Mouse (Mus musculus) lung, postnatal 0 days (tissue): Measurements from ENCODE around the gene Bco2. TPM values are rescaled to one million over a fixed set of nuclear protein-coding genes. Genes with fewer than 3 reads are reported as not detected.

Source experiments
- ATAC-seq: fragments of 200-750 bp; cut with Nextera tagmentation; 2 replicates; pipeline ENCODE4 v1.8.0; 2017; ENCODE audit warnings: moderate library complexity
- DNase-seq: peaks from one replicate; pipeline ENCODE4 v3.0.0-alpha.2; 2016; ENCODE audit warnings: low spot score
- H3K27ac ChIP-seq: fragments of 300-500 bp; sonication (generic); 2 replicates; pipeline ENCODE4 v1.5.1; 2014; ENCODE audit warnings: antibody characterized with exemption, mild to moderate bottlenecking, low read length, mixed read lengths
- H3K27me3 ChIP-seq: fragments of 300-500 bp; sonication (generic); replicated peaks from 2 replicates; pipeline ENCODE4 v1.6.1; 2014; ENCODE audit warnings: low read length, mixed read lengths; ENCODE audit not compliant: insufficient read depth
- H3K36me3 ChIP-seq: fragments of 300-500 bp; sonication (generic); 2 replicates; pipeline ENCODE4 v1.6.1; 2014; ENCODE audit warnings: low read length, mixed read lengths; ENCODE audit not compliant: insufficient read depth
- H3K4me1 ChIP-seq: fragments of 300-500 bp; sonication (generic); 2 replicates; pipeline ENCODE4 v1.6.1; 2014; ENCODE audit warnings: antibody characterized with exemption, low read depth, low read length, mixed read lengths; ENCODE audit not compliant: insufficient read depth
- H3K4me2 ChIP-seq: fragments of 300-500 bp; sonication (generic); replicated peaks from 2 replicates; pipeline ENCODE4 v1.6.1; 2014; ENCODE audit warnings: low read depth, mild to moderate bottlenecking, low read length, moderate library complexity, mixed read lengths
- H3K4me3 ChIP-seq: fragments of 300-500 bp; sonication (generic); 2 replicates; pipeline ENCODE4 v1.5.1; 2014; ENCODE audit warnings: low read depth, low read length
- H3K9ac ChIP-seq: fragments of 300-500 bp; sonication (generic); replicated peaks from 2 replicates; pipeline ENCODE4 v1.6.1; 2014; ENCODE audit warnings: low read depth, mild to moderate bottlenecking
- H3K9me3 ChIP-seq: fragments of 300-500 bp; sonication (generic); 2 replicates; pipeline ENCODE4 v1.6.1; 2016; ENCODE audit warnings: low read length, mixed read lengths
- CTCF ChIP-seq: IDR thresholded peaks from 2 replicates; pipeline ENCODE4 v1.5.1; 2016; ENCODE audit warnings: antibody characterized with exemption, mild to moderate bottlenecking
- EP300 ChIP-seq: IDR thresholded peaks from 2 replicates; pipeline ENCODE4 v1.6.1; 2016; ENCODE audit warnings: antibody characterized with exemption, mild to moderate bottlenecking, control low read depth
- WGBS: fragments of 180-500 bp; shearing (Covaris S2); extraction: QIAGEN DNeasy Blood & Tissue Kit; methylation state at CpG from one replicate; pipeline ENCODE4 v1.1.7; 2014; 5-methylcytosine and 5-hydroxymethylcytosine counted together
- polyA plus RNA-seq: library from polyadenylated mRNA; unstranded; fragments of >200 nt; fragmentation: Nextera tagmentation; extraction: Ambion mirVana; gene quantifications from 2 replicates; pipeline ENCODE4 v1.2.1, GENCODE M21; 2015

The Bco2 gene
- polyA plus RNA-seq, 1 experiment from 2014 or later = 0.19 TPM

GRCm38 (mm10) chr9:50524936-50525335, 30.0 kb downstream of the Bco2 start:
- DNase-seq (no peak), ATAC-seq (no peak)
- Histone ChIP-seq H3K4me2 (no peak overlapping the region), H3K4me1 (peaks cover 6% of the 10 kb centered on the region; the same call in 1 of the 2 replicates), H3K27me3 (no peaks in the 10 kb centered on the region), H3K9ac (no peak overlapping the region), H3K36me3 (no peaks in the 10 kb centered on the region), H3K27ac (no peak overlapping the region), H3K4me3 (no peak overlapping the region), H3K9me3 (no peaks in the 10 kb centered on the region)
- no peak for TF ChIP-seq EP300
- WGBS = 83% methylated on average over 5 of the region's 5 CpGs

- WGBS = 67% methylated on average over 5 of the region's 5 CpGs
- no peaks in the 10 kb centered on the region for H3K9me3 ChIP-seq
- no peaks in the 10 kb centered on the region for H3K36me3 ChIP-seq
- H3K27ac ChIP-seq = no peak overlapping the region
- H3K4me3 ChIP-seq = no peak overlapping the region
- no peak overlapping the region for H3K4me2 ChIP-seq
- DNase-seq = peak; percentile 39
- H3K4me1 ChIP-seq = peaks cover under 1% of the 10 kb centered on the region; the same call in 1 of the 2 replicates
- no peaks in the 10 kb centered on the region for H3K27me3 ChIP-seq
- H3K9ac ChIP-seq = no peak overlapping the region
- TF ChIP-seq EP300 (no peak), CTCF (no peak)
- ATAC-seq = no peak
Observed at GRCm38 (mm10) chr9:50522574-50522973, 32.4 kb downstream of the Bco2 start.

DNA sequence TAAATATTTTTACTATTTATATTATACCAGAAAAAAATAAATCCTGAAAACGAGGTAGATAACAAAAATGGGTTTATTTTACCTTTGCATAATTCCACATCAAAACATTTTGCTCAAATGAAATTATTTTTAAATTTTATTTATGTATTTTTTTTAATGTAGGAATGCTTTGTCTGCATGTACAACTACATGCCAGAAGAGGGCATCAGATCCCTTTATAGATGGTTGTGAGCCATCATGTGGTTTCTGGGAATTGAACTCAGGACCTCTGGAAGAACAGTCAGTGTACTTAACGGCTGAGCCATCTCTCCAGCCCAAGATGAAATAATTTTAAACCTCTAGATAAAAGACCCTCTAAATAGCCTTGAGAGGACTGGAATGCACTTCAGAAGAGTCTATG, 33.4 kb downstream of the Bco2 start:
- no peaks in the 10 kb centered on the region for H3K9me3 ChIP-seq
- no peaks in the 10 kb centered on the region for H3K36me3 ChIP-seq
- H3K9ac ChIP-seq = no peak overlapping the region
- ATAC-seq (no peak), DNase-seq (no peak)
- WGBS = 40% methylated on average over 2 of the region's 2 CpGs
- H3K27me3 ChIP-seq = no peaks in the 10 kb centered on the region
- no peak overlapping the region for H3K4me3 ChIP-seq
- TF ChIP-seq CTCF (0 out of 2 replicates have a peak, but pooled peaks have one; percentile 14), EP300 (no peak)
- H3K4me1 ChIP-seq = no peaks in the 10 kb centered on the region
- H3K4me2 ChIP-seq = no peak overlapping the region
- H3K27ac ChIP-seq = no peak overlapping the region

- 88% methylated on average over 6 of the region's 6 CpGs for WGBS
- no peak for ATAC-seq
Observed at GRCm38 (mm10) chr9:50520748-50521147, 34.2 kb downstream of the Bco2 start.

GRCm38 (mm10) chr9:50518781-50519180, 36.2 kb downstream of the Bco2 start:
- 19% methylated on average over 2 of the region's 2 CpGs for WGBS
- Histone ChIP-seq H3K27me3 (no peaks in the 10 kb centered on the region), H3K4me2 (no peak overlapping the region), H3K9me3 (no peaks in the 10 kb centered on the region), H3K36me3 (no peaks in the 10 kb centered on the region), H3K4me3 (no peak overlapping the region), H3K9ac (no peak overlapping the region), H3K4me1 (no peaks in the 10 kb centered on the region), H3K27ac (no peak overlapping the region)
- DNase-seq (peak; percentile 56), ATAC-seq (no peak)
- TF ChIP-seq CTCF (peak; percentile 76), EP300 (no peak)

More at GRCm38 (mm10) chr9:50520748-50521147, 34.2 kb downstream of the Bco2 start:
- H3K9me3 ChIP-seq = no peaks in the 10 kb centered on the region
- no peaks in the 10 kb centered on the region for H3K36me3 ChIP-seq
- no peaks in the 10 kb centered on the region for H3K4me1 ChIP-seq
- no peak overlapping the region for H3K4me3 ChIP-seq
- H3K4me2 ChIP-seq = no peak overlapping the region
- H3K9ac ChIP-seq = no peak overlapping the region
- peak; percentile 27 for DNase-seq
- no peak overlapping the region for H3K27ac ChIP-seq
- TF ChIP-seq CTCF = no peak
- no peak for TF ChIP-seq EP300
- no peaks in the 10 kb centered on the region for H3K27me3 ChIP-seq

- TF ChIP-seq EP300 = no peak
- no peak for TF ChIP-seq CTCF
Observed at GRCm38 (mm10) chr9:50515462-50515861, 39.5 kb downstream of the Bco2 start.

GRCm38 (mm10) chr9:50507570-50507969, 47.4 kb downstream of the Bco2 start:
- H3K36me3 ChIP-seq = no peaks in the 10 kb centered on the region
- no peak overlapping the region for H3K27ac ChIP-seq
- no peaks in the 10 kb centered on the region for H3K27me3 ChIP-seq
- no peak overlapping the region for H3K4me3 ChIP-seq
- H3K9ac ChIP-seq = no peak overlapping the region
- no peak for DNase-seq
- H3K4me2 ChIP-seq = no peak overlapping the region
- ATAC-seq = no peak
- no peak for TF ChIP-seq EP300
- TF ChIP-seq CTCF = no peak
- no peaks in the 10 kb centered on the region for H3K4me1 ChIP-seq
- 24% methylated on average over 7 of the region's 7 CpGs for WGBS
- no peaks in the 10 kb centered on the region for H3K9me3 ChIP-seq

More at GRCm38 (mm10) chr9:50515462-50515861, 39.5 kb downstream of the Bco2 start:
- no peaks in the 10 kb centered on the region for H3K27me3 ChIP-seq
- ATAC-seq (no peak), DNase-seq (no peak)
- no peaks in the 10 kb centered on the region for H3K4me1 ChIP-seq
- no peak overlapping the region for H3K4me2 ChIP-seq
- H3K9ac ChIP-seq = no peak overlapping the region
- no peak overlapping the region for H3K4me3 ChIP-seq
- no peaks in the 10 kb centered on the region for H3K9me3 ChIP-seq
- no peak overlapping the region for H3K27ac ChIP-seq
- 72% methylated on average over 5 of the region's 5 CpGs for WGBS
- no peaks in the 10 kb centered on the region for H3K36me3 ChIP-seq
